Mouse (Mus musculus) ovary, postnatal 14 days (tissue): ENCODE measurements around the gene Myl4.
"Not testable (repeated sequence)": the region's sequence is repeated elsewhere in the genome, so short reads cannot be mapped to it uniquely, and the experiment has no call there.

Experiments
- DNase-seq: peaks from one replicate; pipeline ENCODE4 v3.0.0; 2022; ENCODE audit warnings: low spot score

Myl4 gene

GRCm38 (mm10) chr11:104571373-104571772 lies 20.9 kb downstream of the Myl4 start:
- not testable (repeated sequence) for DNase-seq

- no peak for DNase-seq
Observed at GRCm38 (mm10) chr11:104572091-104572490, 21.6 kb downstream of the Myl4 start.

GRCm38 (mm10) chr11:104572566-104572965 lies 22.1 kb downstream of the Myl4 start:
- DNase-seq = no peak

- DNase-seq = no peak
Observed at GRCm38 (mm10) chr11:104576772-104577612, 26.5 kb downstream of the Myl4 start.

- DNase-seq = no peak
Observed at GRCm38 (mm10) chr11:104578074-104578473, 27.6 kb downstream of the Myl4 start.

- no peak for DNase-seq
Observed at GRCm38 (mm10) chr11:104579084-104579483, 28.6 kb downstream of the Myl4 start.

GRCm38 (mm10) chr11:104579575-104579974 lies 29.1 kb downstream of the Myl4 start:
- DNase-seq = no peak

GRCm38 (mm10) chr11:104580091-104580490 lies 29.6 kb downstream of the Myl4 start:
- no peak for DNase-seq

- DNase-seq = no peak
Observed at GRCm38 (mm10) chr11:104580606-104581005, 30.1 kb downstream of the Myl4 start.

- no peak for DNase-seq
Observed at GRCm38 (mm10) chr11:104581446-104582307, 31.2 kb downstream of the Myl4 start.

GRCm38 (mm10) chr11:104582308-104582606 lies 31.8 kb downstream of the Myl4 start:
- no peak for DNase-seq

- no peak for DNase-seq
Observed at GRCm38 (mm10) chr11:104582630-104583364, 32.3 kb downstream of the Myl4 start.

- no peak for DNase-seq
Observed at GRCm38 (mm10) chr11:104585495-104585894, 35.0 kb downstream of the Myl4 start.

GRCm38 (mm10) chr11:104587904-104588303 lies 37.4 kb downstream of the Myl4 start:
- DNase-seq = no peak

- no peak for DNase-seq
Observed at GRCm38 (mm10) chr11:104588513-104588912, 38.0 kb downstream of the Myl4 start.

- no peak for DNase-seq
Observed at GRCm38 (mm10) chr11:104589570-104589969, 39.1 kb downstream of the Myl4 start.

- peak; percentile 74 for DNase-seq
Observed at GRCm38 (mm10) chr11:104590148-104590547, 39.7 kb downstream of the Myl4 start.

GRCm38 (mm10) chr11:104592066-104592835 lies 41.8 kb downstream of the Myl4 start:
- DNase-seq = no peak

GRCm38 (mm10) chr11:104596365-104596764 lies 45.9 kb downstream of the Myl4 start:
- no peak for DNase-seq

GRCm38 (mm10) chr11:104599265-104599945 lies 48.9 kb downstream of the Myl4 start:
- DNase-seq = no peak

GRCm38 (mm10) chr11:104600675-104601074 lies 50.2 kb downstream of the Myl4 start:
- DNase-seq = no peak
